Mouse (Mus musculus): Measurements from ENCODE around the gene Vangl1.

Vangl1 gene

DNA sequence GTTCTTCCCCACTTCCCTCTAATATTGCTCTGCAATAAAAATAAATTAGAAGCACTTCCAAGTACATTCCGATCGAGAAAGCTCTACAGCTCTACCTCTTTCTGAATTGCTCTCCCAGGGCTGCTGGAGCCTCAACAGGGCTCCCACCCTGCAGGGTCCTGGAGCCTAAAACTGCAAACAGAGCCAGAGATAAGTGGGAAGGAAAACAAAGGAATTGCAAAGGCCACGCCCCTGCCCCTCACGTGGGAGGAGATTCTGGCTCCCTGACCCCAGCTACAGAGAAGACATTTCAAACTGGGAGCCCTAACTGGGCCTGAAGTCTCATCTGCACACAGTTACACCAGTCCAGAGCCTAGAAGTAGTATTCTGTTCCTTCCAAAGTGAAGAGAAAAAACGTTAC lies 6.7 kb downstream of the Vangl1 start:
- DNase-seq, result no peak

DNA sequence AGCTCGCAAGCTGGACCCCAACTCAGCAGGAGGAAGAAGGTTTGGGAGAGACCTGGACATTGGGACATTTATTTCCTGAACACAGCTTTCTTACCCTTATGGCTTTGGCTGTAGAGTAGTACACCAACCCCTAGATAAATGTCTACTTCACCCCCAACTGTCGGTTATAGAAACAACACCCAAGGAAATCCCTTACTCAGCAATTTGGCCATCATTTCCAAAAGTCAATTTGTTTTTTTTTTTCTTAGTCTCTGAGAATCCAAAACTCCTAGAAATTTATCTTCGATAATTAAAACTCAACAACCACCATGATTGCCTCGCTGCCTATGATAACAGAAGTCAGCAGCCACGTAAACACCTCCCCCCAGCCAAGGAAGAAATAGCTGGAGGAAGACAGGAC lies 7.3 kb downstream of the Vangl1 start:
- DNase-seq, result no peak

DNA sequence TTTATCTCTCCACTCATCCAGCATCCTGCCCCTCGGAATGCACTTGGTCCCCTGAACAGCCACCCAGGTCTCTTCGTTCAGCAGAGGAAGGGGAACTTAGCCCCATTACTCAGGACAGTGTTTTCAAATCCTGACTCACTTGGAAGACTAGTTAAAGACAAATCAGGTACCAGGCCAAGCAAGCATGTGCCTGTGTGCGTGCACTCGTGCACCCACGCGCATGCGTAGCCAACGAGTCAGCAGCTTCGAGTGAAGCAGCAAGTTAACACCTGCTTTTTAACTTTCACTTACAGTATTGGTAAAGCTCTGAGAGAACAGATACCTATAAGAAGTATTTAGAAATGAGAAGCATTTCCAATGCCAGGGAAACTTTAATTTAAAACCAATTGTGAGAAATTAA lies 8.3 kb downstream of the Vangl1 start:
- no peak for DNase-seq

DNA sequence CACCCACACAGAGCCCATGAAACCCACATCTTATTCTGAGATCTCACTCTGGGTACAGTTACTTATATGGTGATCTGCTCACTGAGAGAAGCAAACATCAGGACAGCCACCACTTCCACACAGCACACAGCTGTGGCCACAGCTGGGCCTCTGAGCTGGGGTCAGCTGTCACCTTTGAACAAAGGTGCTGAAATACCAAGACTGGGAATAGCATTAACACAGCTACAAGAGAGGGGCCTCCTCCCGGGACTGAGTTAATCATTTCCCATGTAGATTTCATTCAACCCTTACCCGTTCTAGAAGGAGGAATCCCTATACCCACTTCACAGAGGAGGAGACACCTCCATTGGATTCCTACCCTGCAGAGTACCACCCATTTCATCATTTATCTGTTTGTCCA lies 8.7 kb downstream of the Vangl1 start:
- no peak for DNase-seq

DNA sequence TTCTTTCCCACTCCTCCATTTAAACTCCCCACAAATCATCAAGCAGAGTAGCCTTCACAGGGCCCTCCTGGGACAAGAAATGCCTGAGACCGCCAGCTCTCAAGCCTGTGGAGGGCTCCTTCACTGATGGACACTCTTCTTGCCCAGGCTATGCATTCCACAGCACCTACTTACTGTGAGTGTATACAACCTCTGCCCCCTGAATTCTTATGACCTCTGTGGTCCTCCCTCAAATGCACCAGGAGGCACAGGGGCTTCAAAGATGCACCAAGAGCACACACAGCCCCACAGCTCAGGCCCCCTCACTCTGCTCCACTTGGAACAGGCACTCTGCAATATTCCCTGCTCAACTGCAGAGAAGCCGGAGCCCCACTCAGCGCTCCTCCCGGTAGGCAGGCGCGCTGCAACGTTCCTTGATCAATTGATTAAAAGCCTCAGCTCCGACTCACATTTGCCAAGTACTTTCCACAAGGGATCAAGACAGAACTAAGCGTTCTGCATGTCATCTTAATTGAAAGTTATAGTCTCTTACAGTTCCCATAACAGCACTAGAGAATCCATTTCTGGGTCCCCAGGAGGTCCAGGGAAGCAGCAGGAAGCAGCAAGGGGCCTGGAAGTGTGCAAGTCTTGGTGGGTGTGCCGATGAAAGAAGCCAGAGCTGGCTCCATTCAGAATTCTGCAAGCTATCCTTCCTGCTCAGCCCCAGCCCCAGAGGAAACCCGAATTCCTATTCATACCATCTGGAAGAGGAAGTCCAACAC lies 10.0 kb downstream of the Vangl1 start:
- no peak for DNase-seq

DNA sequence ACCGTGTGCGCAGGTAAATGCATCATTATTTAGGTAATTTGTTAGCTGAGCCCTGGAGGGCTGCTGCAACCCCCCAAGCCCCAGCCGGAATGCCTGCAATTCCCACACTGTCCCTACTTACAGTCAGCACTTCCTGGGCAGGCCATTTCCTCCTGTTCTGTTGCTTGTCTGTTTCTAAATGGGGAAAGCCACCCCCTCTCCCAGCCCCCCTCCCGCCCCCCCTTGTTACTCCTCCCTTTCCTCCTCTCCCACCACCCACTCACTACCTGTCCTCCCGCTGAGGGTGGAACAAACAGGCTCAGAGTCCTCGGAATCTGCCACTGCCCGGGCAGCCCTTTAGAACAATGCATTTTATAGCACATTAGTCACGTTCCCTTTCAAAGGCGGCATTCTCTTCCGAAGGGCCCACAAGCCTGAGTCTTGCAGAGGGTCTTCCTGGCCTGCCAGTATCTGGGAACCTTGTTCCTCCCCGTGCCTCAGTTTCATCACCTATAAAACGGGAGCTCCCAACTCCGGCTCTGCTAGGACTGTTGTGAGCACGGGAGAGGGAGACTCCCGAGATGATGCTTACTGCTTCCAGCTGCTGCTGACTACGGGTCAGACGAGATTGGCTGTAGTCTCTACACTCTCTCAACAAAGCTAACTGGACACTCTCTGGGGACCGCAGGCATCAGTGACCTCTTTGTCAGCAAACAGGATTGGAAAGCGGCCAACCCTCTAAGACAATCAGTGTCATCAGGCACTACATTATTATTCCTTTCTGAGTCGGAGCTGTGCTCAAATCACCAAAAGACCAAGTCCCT lies 10.8 kb downstream of the Vangl1 start:
- DNase-seq, result peak; percentile 53

DNA sequence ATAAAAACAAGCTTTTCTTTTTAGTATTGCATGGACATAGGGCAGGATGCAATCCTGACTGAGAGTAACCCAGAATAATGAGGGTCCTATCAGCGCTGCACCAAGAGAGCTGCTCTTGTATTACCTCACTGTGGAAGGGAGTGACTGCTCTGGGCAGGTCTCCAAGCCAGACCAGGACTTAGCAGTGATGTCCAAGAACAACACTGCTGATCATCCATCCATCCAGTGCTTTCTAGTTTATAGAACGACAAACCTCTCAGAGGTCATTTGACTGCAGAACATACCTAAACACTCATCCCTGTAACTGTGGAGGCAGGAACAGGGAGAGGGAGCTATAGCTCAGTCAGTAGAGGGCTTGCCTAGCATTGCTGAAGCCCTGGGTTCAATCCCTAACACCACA lies 11.9 kb downstream of the Vangl1 start:
- no peak for DNase-seq

DNA sequence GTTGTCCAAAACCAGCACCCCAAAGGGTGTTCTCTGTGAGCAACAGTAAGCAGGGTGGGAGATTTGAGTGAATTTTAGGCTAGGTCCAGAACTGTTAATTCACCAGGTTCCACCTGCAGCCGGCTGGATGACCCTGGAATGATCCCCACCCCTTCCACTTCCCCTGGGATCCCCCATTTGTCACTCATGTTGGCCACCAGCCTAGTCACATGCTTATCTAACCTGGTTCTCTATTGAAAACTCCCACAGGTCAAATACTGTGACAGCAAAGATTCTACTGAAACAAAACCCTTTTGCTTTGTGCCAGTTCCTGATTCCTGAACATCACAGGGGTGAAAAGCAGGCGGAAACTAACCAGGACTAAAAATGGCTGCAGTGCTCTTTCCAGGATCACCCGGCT lies 12.9 kb downstream of the Vangl1 start:
- DNase-seq, result no peak

DNA sequence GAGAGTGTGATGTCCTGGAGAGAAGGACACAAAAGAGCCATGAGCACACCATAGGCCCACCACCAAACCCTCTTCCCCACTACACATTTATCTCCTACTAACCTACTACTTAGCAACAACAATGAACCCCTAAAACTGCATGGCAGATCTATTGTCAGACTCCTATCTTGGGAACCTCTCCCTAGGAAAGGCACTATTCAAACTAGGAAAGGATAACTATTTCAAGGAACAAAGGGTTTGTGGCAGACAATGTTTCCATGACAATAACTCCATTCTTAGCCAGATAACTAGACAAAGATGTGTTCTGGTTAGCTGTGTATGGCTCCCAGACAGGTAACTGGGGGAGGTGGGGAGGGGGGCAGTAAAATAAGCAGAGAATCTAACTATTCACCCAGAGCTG lies 13.9 kb downstream of the Vangl1 start:
- no peak for DNase-seq

DNA sequence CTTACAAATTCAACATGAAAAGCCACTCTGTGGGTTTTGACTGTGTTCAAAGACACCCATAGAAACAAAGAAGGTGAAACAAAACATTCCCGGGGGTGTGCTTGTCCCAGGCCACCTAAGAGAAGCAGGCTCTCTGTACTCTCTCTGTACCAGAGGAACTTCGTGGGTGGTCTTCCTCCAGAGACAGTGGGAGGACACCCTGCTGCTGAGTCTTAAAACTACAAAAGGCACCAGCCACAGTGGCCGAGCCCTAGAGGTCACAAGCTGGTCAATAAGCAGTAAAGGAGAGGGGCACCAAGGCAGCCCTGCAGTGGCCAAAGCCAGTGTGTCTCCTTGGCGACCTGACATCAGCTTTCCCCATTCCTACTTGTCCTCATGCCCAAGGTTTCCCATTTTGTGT lies 14.5 kb downstream of the Vangl1 start:
- no peak for DNase-seq

DNA sequence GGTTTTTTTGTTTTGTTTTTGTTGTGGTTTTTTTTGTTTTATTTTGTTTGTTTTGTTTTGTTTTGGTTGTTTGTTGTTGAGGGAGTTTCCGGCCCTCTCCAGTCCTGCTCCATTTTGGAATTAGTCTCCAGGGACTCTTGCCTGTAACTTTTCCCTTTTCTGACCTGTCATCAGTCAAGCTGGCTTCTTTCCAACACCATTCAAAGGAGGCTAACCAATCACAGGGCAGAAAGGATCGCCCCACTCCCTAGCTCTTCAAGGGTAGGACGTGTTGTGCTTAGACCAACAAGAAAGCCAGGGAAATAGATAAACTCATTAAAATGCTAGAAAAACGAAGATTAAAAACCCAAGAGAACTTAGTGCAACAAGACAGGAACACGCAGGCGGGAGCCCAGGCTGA lies 15.5 kb downstream of the Vangl1 start:
- no peak for DNase-seq

DNA sequence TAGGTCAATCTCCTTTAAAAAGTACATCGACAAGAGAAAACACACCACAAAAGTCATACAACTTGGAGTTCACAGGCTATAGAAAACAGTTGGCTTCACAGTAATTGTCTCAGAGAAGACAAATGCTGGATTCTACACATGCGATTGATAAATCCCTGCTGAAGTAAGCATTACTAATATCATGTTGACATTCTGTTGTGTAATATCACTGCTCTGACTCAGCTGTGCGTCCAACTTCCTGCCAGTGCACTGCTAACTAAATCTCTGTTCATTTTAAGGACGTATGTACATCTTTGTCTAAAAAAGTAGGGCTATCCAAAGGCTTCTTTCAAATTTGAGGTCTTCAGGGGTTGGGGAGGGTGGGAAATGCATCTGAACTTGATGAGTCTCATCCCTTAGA lies 17.1 kb downstream of the Vangl1 start:
- DNase-seq, result no peak

DNA sequence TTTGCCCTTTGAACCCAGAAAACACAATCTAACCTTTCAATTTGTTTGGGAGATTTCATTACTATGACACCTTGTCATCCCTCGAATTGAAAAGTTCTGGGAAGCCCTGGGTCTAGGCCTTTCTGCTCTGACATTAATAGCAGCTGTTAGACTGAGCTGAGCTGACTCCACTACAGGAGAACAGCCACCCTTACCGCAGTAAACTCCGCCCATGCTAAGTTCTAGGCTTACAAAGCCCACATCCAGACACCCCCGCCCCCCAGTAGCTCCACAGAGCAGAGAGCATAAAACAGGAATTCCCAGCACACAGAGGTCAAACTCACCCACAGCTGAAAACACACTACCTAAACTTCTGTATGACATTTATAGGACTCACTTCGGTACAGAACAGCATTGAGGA lies 19.8 kb downstream of the Vangl1 start:
- DNase-seq, result no peak

DNA sequence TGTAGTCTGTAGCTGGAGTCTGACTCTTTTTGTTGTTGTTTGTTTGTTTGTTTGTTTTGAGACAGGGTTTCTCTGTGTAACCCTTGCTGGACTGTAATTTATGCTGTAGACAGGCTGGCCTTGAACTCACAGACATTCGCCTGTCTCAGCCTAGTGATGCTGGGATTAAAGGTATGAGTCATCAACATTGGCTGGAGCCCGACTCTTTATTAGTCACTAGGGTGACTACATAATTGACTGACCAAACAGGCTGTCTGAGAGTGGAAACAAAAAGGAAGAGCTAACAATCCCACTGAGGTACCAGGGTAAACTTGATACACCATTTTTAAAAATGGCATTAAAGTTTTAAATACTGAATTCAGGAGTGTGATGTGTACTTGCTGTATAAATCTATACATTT lies 21.9 kb downstream of the Vangl1 start:
- DNase-seq, result no peak

DNA sequence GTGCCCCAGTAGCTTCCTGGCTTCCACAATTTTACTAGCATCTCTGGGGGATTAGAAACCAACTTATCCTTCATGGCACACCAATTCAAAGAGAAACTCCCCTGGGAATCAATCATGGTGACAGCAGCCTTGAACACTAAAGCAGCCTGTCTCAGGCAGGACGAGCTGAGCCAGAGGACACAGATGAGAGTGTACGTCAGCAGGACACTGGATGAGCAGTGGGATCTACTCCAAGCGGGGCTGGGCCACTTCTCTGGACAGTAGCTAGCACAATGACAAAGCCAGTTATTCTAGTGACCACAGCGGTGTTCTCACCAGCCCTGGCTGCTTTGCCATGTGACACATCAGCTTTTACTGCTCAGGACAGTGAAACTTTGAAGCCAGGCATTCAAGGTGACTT lies 23.3 kb downstream of the Vangl1 start:
- no peak for DNase-seq

DNA sequence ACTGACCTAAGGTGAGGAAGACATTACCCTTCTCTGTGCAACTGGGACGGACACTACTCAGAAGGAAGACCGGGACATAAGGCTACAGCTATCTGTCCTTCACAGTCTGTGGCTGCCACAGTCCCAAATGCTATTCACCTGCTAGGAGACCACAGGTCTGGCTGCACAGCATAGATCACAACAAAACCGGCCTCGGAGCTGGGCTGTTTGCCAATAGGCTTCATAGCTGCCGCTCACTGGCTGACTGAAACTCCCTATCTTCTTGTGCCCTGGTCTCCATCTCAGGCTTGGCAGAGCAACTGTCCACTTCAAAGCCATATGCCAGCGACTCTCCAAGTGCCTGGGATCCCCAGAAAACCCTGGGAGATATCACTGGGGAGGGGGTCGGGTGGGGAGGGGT lies 23.7 kb downstream of the Vangl1 start:
- no peak for DNase-seq

DNA sequence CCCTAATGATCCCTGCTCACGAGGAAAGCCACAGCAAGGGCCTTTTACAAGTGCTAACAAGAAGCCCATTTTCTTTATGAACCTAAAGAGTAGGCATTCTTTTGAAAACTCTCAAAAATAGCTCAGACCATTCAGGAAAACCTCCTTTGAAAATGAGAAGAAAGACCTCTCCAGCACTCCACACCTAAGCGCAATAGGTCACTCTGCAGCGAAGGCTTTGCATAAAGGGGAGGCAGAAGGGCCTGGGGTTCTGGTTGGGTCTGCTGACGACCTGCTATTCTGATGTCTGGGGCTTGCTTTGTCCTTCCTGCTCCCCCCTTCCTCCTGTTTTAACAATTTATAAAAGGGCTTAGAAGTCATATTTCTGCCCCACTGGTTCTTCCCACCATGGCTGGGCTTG lies 24.6 kb downstream of the Vangl1 start:
- DNase-seq, result no peak

DNA sequence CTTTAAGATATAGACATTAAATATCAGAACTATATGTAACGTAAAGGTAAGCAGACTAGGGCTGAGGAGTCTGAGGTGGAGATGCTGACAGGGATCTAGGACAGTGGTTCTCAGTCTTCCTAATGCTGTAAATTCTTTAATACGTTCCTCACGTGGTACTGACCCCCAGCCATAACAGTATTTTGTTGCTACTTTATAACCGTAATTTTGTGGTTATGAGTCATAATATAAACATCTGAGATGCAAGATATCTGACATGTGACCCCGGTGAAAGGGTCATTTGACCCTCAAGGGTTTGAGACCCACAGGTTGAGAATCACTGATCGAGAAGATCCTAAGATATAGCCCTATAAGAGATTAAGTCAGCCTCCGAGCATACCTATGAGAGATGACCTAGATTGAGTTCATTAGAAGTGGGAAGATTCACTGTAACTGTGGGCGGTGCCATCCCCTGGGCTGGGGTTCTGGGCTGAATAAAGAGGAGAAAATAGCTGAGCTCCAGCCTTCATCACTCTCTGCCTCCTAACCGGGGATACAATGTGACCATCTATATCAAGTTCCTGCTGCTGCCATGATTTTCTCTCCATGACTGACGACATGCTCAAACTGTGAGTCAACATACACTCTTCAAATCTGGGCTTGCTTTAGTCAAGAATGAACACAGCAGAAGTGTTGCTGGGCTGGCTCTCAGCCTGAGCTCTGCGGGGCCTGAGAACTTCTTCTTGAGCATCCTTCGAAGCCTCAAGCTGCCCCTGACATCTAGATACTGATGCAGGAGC lies 26.5 kb downstream of the Vangl1 start:
- no peak for DNase-seq

DNA sequence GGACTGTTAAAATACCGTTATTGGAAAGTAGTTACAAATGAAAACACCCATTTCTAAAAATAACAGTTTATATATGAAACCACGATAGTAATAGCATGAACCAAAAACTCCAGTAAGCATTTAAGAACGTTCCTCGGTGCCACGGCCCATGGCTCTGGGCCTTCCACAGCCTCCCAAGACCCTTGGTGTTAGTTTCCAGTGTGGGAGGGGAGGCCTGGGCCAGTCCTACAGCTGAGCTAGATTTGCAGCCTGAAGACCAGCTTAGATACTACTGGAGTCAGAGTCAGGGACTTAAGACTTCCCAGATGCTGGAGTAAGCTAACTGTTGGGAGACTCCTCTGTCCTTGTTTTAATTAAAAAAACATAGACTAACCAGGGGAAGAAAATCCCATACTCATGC lies 28.4 kb downstream of the Vangl1 start:
- DNase-seq, result no peak

DNA sequence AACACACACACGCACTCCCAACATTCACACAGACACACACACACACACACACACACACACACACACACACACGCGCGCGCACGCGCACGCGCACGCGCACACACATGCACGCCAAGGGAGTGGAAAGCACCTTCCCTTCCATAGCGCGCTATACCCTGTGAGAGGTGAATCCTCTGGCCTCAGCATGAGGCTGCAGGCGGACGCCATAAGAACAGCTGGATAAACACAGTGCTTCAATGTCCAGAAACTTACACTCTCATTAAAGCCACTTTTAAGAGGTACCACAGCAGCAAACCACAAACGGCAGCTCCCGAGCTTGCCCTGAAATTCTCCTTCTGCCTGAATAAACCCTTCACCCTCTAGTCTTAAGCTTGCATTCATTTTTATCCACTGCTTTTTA lies 28.8 kb downstream of the Vangl1 start:
- no peak for DNase-seq

DNA sequence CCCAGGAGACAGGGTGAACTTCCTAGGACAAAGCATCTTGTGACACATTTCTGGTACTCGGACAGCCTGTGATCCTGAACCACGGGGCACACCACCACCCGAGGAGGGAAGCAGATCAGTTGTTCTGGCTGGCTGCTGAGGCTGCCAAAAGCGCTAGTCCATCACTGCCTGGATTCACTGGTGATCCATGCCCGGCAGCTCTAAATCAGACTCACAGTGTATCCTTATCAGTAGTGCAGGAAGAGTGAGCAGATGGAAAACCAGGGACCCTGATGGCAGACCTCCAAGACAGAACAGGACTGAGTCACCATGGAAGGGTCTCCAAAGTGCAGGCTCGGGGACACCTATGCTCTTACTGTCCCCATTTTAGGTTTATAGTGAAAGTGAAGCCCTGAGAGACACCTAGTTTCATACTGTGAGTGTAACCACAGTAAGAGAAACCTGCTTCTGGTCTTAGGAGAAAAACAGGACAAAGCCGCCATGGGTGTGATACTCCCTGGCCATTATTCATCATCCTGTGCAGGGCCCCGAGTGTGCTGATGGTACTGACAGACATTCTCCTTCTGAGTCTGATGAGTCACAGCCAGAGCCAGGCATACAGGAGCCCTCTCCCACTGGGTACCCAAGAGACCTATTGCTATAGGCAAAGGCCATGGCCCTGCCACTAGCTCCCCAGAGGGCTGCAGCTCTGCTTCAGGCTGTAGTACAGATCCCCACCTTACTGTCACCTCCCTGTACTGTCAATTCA lies 30.2 kb downstream of the Vangl1 start:
- DNase-seq, result no peak

DNA sequence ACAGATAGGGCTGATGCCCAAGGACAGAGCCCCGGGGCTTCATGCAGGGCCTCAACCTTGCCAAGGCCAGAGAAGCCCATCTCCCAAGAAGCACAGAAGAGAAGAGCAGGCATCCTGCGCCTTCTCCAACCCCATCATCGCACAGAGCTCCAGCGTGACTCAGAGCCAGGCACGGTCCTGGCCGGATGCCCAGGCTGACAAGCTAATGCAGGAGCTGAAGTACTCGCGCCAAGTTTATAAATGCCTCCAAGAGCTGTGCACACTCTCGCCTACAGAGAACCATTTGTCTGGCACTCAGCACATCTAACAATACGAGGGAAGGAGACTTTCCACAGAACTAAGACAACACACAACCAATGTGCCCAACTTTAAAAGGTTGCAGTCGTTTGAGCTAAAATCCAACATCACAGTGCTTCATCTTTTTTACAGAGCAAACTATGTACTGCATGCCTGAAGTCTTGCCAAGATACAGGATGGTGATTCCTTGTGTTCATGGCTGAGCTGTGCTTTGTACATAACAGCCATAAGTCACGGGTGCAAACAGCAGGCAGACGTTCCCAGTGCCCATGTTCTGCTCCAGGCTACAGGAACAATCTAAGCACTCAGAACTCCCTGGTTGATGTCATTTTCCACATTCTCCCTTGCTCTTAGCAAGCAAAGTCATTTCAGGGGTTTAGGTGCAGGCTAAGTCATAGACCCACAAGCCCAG lies 35.1 kb downstream of the Vangl1 start:
- peak; percentile 97 for DNase-seq

All from layer of hippocampus, adult 9-11 months (tissue).